Mouse (Mus musculus): ENCODE data around the gene Opcml. TPM values are rescaled to one million over a fixed set of nuclear protein-coding genes. Genes with fewer than 3 reads are reported as not detected.
A peak's percentile ranks its signal among the peaks of the same experiment; 100 is the strongest.

Opcml gene
- polyA plus RNA-seq, 1 experiment from 2014 or later = 14.1 TPM

- ATAC-seq = no peak
- Histone ChIP-seq H3K27ac (no peak overlapping the region), H3K9me3 (replicated peaks) (no peaks in the 10 kb centered on the region), H3K4me2 (no peak overlapping the region), H3K27me3 (no peaks in the 10 kb centered on the region), H3K4me1 (no peaks in the 10 kb centered on the region), H3K4me3 (no peak overlapping the region), H3K36me3 (ENCODE audit: poor library complexity, severe bottlenecking) (no peaks in the 10 kb centered on the region), H3K9ac (no peak overlapping the region)
- 86% methylated on average over 2 of the region's 2 CpGs for whole genome bisulfite sequencing
Observed at GRCm38 (mm10) chr9:28273816-28274215, 483.2 kb downstream of the Opcml start.

GRCm38 (mm10) chr9:28278555-28278954 lies 488.0 kb downstream of the Opcml start:
- 91% methylated on average over 2 of the region's 2 CpGs for WGBS
- H3K4me2 ChIP-seq = no peak overlapping the region
- no peak for ATAC-seq
- H3K27ac ChIP-seq = no peak overlapping the region
- no peaks in the 10 kb centered on the region for H3K36me3 ChIP-seq (ENCODE audit: poor library complexity, severe bottlenecking)
- H3K4me3 ChIP-seq = no peak overlapping the region
- no peak overlapping the region for H3K9ac ChIP-seq
- H3K9me3 ChIP-seq (replicated peaks) = no peaks in the 10 kb centered on the region
- no peaks in the 10 kb centered on the region for H3K27me3 ChIP-seq
- peaks cover 6% of the 10 kb centered on the region; the same call in 1 of the 2 replicates for H3K4me1 ChIP-seq

DNA sequence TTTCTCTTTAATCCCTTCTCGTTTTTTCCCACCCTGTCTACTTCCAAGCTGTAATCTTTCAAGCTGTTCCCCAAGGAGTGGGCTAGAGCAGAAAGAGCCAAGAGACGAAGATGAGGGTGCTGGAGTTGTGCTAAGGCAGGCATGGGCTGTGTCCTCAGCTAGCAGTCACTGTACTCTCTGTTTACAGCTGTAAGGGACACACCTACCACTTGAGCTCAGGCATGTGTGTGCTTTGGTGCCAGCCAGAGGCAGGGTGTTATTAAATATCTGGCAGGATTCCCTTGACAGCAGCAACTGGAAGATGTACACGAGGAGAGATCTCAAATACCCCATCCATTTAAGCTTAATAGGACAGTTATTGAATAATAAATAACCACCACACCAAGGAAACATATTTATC lies 490.4 kb downstream of the Opcml start:
- Histone ChIP-seq H3K4me2 (no peak overlapping the region), H3K4me3 (no peak overlapping the region), H3K9ac (no peak overlapping the region), H3K9me3 (replicated peaks) (no peaks in the 10 kb centered on the region), H3K4me1 (peaks cover 6% of the 10 kb centered on the region; the same call in 1 of the 2 replicates), H3K36me3 (ENCODE audit: poor library complexity, severe bottlenecking) (no peaks in the 10 kb centered on the region), H3K27ac (no peak overlapping the region), H3K27me3 (no peaks in the 10 kb centered on the region)
- WGBS = 49% methylated on average over 3 of the region's 3 CpGs
- ATAC-seq = no peak

- WGBS = 73% methylated on average over 3 of the region's 3 CpGs
- Histone ChIP-seq H3K36me3 (ENCODE audit: poor library complexity, severe bottlenecking) (no peaks in the 10 kb centered on the region), H3K27ac (no peak overlapping the region), H3K4me2 (no peak overlapping the region), H3K27me3 (no peaks in the 10 kb centered on the region), H3K9me3 (replicated peaks) (no peaks in the 10 kb centered on the region), H3K9ac (no peak overlapping the region), H3K4me3 (no peak overlapping the region), H3K4me1 (peaks cover 6% of the 10 kb centered on the region; the same call in 1 of the 2 replicates)
- ATAC-seq = no peak
Observed at GRCm38 (mm10) chr9:28281571-28281970, 491.0 kb downstream of the Opcml start.

GRCm38 (mm10) chr9:28285016-28285415 lies 494.4 kb downstream of the Opcml start:
- no peaks in the 10 kb centered on the region for H3K27me3 ChIP-seq
- no peak for ATAC-seq
- H3K27ac ChIP-seq = no peak overlapping the region
- no peak overlapping the region for H3K4me2 ChIP-seq
- peaks cover 10% of the 10 kb centered on the region; the same call in 1 of the 2 replicates for H3K4me1 ChIP-seq
- 76% methylated on average over 3 of the region's 3 CpGs for WGBS
- no peak overlapping the region for H3K9ac ChIP-seq
- no peaks in the 10 kb centered on the region for H3K36me3 ChIP-seq (ENCODE audit: poor library complexity, severe bottlenecking)
- no peak overlapping the region for H3K4me3 ChIP-seq
- no peaks in the 10 kb centered on the region for H3K9me3 ChIP-seq (replicated peaks)

GRCm38 (mm10) chr9:28286384-28286783 lies 495.8 kb downstream of the Opcml start:
- WGBS = 92% methylated on average over 7 of the region's 7 CpGs
- peaks cover 4% of the 10 kb centered on the region; the same call in 1 of the 2 replicates for H3K4me1 ChIP-seq
- no peak for ATAC-seq
- H3K27ac ChIP-seq = no peak overlapping the region
- H3K36me3 ChIP-seq (ENCODE audit: poor library complexity, severe bottlenecking) = no peaks in the 10 kb centered on the region
- no peak overlapping the region for H3K4me2 ChIP-seq
- H3K9me3 ChIP-seq (replicated peaks) = no peaks in the 10 kb centered on the region
- H3K9ac ChIP-seq = no peak overlapping the region
- no peaks in the 10 kb centered on the region for H3K27me3 ChIP-seq
- H3K4me3 ChIP-seq = no peak overlapping the region

DNA sequence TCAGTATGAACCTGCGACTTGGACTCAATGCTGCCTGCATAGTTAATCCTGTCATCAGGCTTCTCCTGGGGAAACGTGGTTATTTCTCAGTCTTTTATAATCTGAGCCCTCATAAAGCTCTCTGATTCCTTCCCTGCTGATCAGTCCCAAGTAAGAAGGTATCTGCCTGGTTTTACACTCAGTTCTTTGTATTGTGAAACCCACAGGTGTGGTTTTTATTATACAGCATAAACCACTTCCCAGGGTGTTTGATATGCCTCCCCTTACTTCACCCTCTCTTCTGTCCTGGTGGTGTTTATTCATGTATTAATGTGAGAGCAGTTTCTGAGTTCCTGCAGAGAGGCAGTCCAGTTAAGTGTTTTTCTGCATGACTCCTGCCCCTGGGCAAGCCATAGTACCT lies 496.9 kb downstream of the Opcml start:
- H3K4me1 ChIP-seq = 0 out of 2 replicates have a peak, but pooled peaks cover 4% of the 10 kb centered on the region
- 65% methylated on average over 2 of the region's 2 CpGs for WGBS
- no peak overlapping the region for H3K4me2 ChIP-seq
- H3K4me3 ChIP-seq = no peak overlapping the region
- no peaks in the 10 kb centered on the region for H3K36me3 ChIP-seq (ENCODE audit: poor library complexity, severe bottlenecking)
- H3K9me3 ChIP-seq (replicated peaks) = no peaks in the 10 kb centered on the region
- no peaks in the 10 kb centered on the region for H3K27me3 ChIP-seq
- no peak overlapping the region for H3K27ac ChIP-seq
- ATAC-seq = no peak
- no peak overlapping the region for H3K9ac ChIP-seq

- Histone ChIP-seq H3K9ac (no peak overlapping the region), H3K9me3 (replicated peaks) (0 out of 2 replicates have a peak, but pooled peaks cover 3% of the 10 kb centered on the region), H3K27ac (no peak overlapping the region), H3K36me3 (ENCODE audit: poor library complexity, severe bottlenecking) (no peaks in the 10 kb centered on the region), H3K4me2 (no peak overlapping the region), H3K4me3 (no peak overlapping the region), H3K27me3 (no peaks in the 10 kb centered on the region), H3K4me1 (0 out of 2 replicates have a peak, but pooled peaks cover 4% of the 10 kb centered on the region)
- no peak for ATAC-seq
- 5% methylated on average over 1 of the region's 1 CpGs for WGBS
Observed at GRCm38 (mm10) chr9:28289696-28290330, 499.2 kb downstream of the Opcml start.

DNA sequence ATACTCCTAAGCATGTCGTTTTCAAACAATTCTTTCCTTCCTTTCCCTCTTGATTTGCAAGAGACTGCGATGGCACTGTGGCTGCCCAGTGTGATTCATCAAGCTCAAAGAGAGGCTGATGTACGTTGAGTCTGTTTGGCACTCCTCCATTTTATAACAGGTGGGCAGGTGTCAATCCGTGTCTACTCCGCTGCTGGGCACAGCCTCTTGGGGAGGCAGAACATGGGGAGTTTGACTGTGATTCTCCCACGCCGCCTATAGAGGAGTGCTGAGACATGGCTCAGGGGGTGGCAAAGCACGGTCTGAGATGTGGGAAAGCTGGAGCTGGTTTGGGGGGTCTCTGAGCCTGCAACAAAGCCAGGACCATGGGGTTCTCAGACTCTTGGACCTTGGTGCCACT lies 513.1 kb downstream of the Opcml start:
- WGBS = 84% methylated on average over 8 of the region's 8 CpGs
- Histone ChIP-seq H3K27ac (no peak overlapping the region), H3K36me3 (ENCODE audit: poor library complexity, severe bottlenecking) (no peaks in the 10 kb centered on the region), H3K9me3 (replicated peaks) (no peaks in the 10 kb centered on the region), H3K4me2 (no peak overlapping the region), H3K27me3 (no peaks in the 10 kb centered on the region), H3K9ac (no peak overlapping the region), H3K4me1 (peaks cover 21% of the 10 kb centered on the region), H3K4me3 (no peak overlapping the region)
- no peak for ATAC-seq

GRCm38 (mm10) chr9:28306364-28307121 lies 516.0 kb downstream of the Opcml start:
- H3K9ac ChIP-seq = no peak overlapping the region
- H3K27ac ChIP-seq = no peak overlapping the region
- 44% methylated on average over 11 of the region's 11 CpGs for WGBS
- no peak overlapping the region for H3K4me2 ChIP-seq
- peak; percentile 50; the same call in 1 of the 2 replicates for ATAC-seq
- H3K9me3 ChIP-seq (replicated peaks) = no peaks in the 10 kb centered on the region
- H3K36me3 ChIP-seq (ENCODE audit: poor library complexity, severe bottlenecking) = no peaks in the 10 kb centered on the region
- H3K4me3 ChIP-seq = no peak overlapping the region
- no peaks in the 10 kb centered on the region for H3K27me3 ChIP-seq
- H3K4me1 ChIP-seq = peaks cover 21% of the 10 kb centered on the region

DNA sequence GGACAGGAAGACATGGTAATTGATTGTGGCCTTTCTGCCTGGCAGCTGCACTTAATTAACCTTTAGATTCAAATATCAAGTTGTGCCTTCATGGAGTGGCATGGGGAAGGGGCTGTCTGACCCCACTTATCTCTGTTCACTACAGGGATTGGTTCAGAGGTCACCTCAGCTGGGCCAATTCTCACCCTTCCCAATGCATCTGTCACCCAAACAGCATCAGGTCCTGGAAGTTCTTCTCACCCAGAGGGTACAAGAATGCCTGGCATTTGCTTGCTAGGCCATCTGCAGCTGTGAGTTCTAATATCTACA lies 516.5 kb downstream of the Opcml start:
- Histone ChIP-seq H3K9ac (no peak overlapping the region), H3K4me3 (no peak overlapping the region), H3K27me3 (no peaks in the 10 kb centered on the region), H3K9me3 (replicated peaks) (no peaks in the 10 kb centered on the region), H3K36me3 (ENCODE audit: poor library complexity, severe bottlenecking) (no peaks in the 10 kb centered on the region), H3K4me2 (no peak overlapping the region), H3K27ac (no peak overlapping the region), H3K4me1 (peaks cover 21% of the 10 kb centered on the region)
- no peak for ATAC-seq

GRCm38 (mm10) chr9:28307481-28308050 lies 517.0 kb downstream of the Opcml start:
- 73% methylated on average over 6 of the region's 6 CpGs for WGBS
- Histone ChIP-seq H3K9me3 (replicated peaks) (no peaks in the 10 kb centered on the region), H3K4me3 (no peak overlapping the region), H3K27me3 (no peaks in the 10 kb centered on the region), H3K4me1 (peaks cover 21% of the 10 kb centered on the region), H3K36me3 (ENCODE audit: poor library complexity, severe bottlenecking) (no peaks in the 10 kb centered on the region), H3K9ac (no peak overlapping the region), H3K4me2 (no peak overlapping the region), H3K27ac (no peak overlapping the region)
- no peak for ATAC-seq

All from forebrain, embryonic 13.5 days (tissue).